Mouse (Mus musculus) liver, embryonic 16.5 days (tissue): ENCODE data around the gene Ubr2. TPM values are rescaled to one million over a fixed set of nuclear protein-coding genes. Genes with fewer than 3 reads are reported as not detected.

Experiments
- ATAC-seq: fragments of 200-750 bp; cut with Nextera tagmentation; 2 replicates; pipeline ENCODE4 v1.8.0; 2017; ENCODE audit warnings: low read depth, mild to moderate bottlenecking, moderate number of reproducible peaks, moderate library complexity
- H3K27ac ChIP-seq: fragments of 300-500 bp; sonication (generic); 2 replicates; pipeline ENCODE4 v1.5.1; 2014; ENCODE audit warnings: mild to moderate bottlenecking, low read length
- H3K27me3 ChIP-seq: fragments of 300-500 bp; sonication (generic); 2 replicates; pipeline ENCODE4 v1.6.1; 2014; ENCODE audit warnings: low read depth, low read length, mixed read lengths; ENCODE audit not compliant: control insufficient read depth, insufficient read depth
- H3K36me3 ChIP-seq: fragments of 300-500 bp; sonication (generic); 2 replicates; pipeline ENCODE4 v1.6.1; 2014; ENCODE audit warnings: mild to moderate bottlenecking; ENCODE audit not compliant: control insufficient read depth, insufficient read depth
- H3K4me1 ChIP-seq: fragments of 300-500 bp; sonication (generic); 2 replicates; pipeline ENCODE4 v1.6.1; 2014; ENCODE audit warnings: low read depth, low read length, mixed read lengths; ENCODE audit not compliant: control insufficient read depth
- H3K4me2 ChIP-seq: fragments of 300-500 bp; sonication (generic); 2 replicates; pipeline ENCODE4 v1.6.1; 2014; ENCODE audit warnings: low read depth, low read length, mixed read lengths
- H3K4me3 ChIP-seq: fragments of 300-500 bp; sonication (generic); 2 replicates; pipeline ENCODE4 v1.5.1; 2014; ENCODE audit warnings: low read depth, mild to moderate bottlenecking, low read length
- H3K9ac ChIP-seq: fragments of 300-500 bp; sonication (generic); 2 replicates; pipeline ENCODE4 v1.6.1; 2014; ENCODE audit warnings: low read depth, low read length
- H3K9me3 ChIP-seq: fragments of 300-500 bp; sonication (generic); replicated peaks from 2 replicates; pipeline ENCODE4 v1.6.1; 2016; ENCODE audit warnings: low read length; ENCODE audit not compliant: control insufficient read depth
- WGBS: fragments of 180-500 bp; shearing (Covaris S2); extraction: QIAGEN DNeasy Blood & Tissue Kit; methylation state at CpG from one replicate; pipeline ENCODE4 v1.1.7; 2014; ENCODE audit not compliant: insufficient replicate concordance; 5-methylcytosine and 5-hydroxymethylcytosine counted together
- polyA plus RNA-seq: library from polyadenylated mRNA; unstranded; fragments of >200 nt; fragmentation: Nextera tagmentation; extraction: Ambion mirVana; gene quantifications from 2 replicates; pipeline ENCODE4 v1.2.1, GENCODE M21; 2015

Ubr2 gene
- polyA plus RNA-seq, 1 experiment from 2014 or later = 9.5 TPM

GRCm38 (mm10) chr17:46903876-46904490 lies 106.4 kb downstream of the Ubr2 start:
- ATAC-seq = peak; percentile 55; the same call in 1 of the 2 replicates
- H3K4me2 ChIP-seq = 0 out of 2 replicates have a peak overlapping the region, but pooled peaks have one; percentile 17
- no peaks in the 10 kb centered on the region for H3K27me3 ChIP-seq
- no peaks in the 10 kb centered on the region for H3K36me3 ChIP-seq
- H3K4me1 ChIP-seq = no peaks in the 10 kb centered on the region
- no peaks in the 10 kb centered on the region for H3K9me3 ChIP-seq
- no peak overlapping the region for H3K27ac ChIP-seq
- H3K9ac ChIP-seq = no peak overlapping the region
- no peak overlapping the region for H3K4me3 ChIP-seq
- 22% methylated on average over 19 of the region's 19 CpGs for WGBS

GRCm38 (mm10) chr17:46900941-46901340 lies 109.4 kb downstream of the Ubr2 start:
- H3K4me1 ChIP-seq = no peaks in the 10 kb centered on the region
- no peak overlapping the region for H3K27ac ChIP-seq
- no peak for ATAC-seq
- no peaks in the 10 kb centered on the region for H3K36me3 ChIP-seq
- H3K4me2 ChIP-seq = no peak overlapping the region
- H3K9me3 ChIP-seq = no peaks in the 10 kb centered on the region
- H3K9ac ChIP-seq = no peak overlapping the region
- no peaks in the 10 kb centered on the region for H3K27me3 ChIP-seq
- no peak overlapping the region for H3K4me3 ChIP-seq
- 31% methylated on average over 2 of the region's 2 CpGs for WGBS

DNA sequence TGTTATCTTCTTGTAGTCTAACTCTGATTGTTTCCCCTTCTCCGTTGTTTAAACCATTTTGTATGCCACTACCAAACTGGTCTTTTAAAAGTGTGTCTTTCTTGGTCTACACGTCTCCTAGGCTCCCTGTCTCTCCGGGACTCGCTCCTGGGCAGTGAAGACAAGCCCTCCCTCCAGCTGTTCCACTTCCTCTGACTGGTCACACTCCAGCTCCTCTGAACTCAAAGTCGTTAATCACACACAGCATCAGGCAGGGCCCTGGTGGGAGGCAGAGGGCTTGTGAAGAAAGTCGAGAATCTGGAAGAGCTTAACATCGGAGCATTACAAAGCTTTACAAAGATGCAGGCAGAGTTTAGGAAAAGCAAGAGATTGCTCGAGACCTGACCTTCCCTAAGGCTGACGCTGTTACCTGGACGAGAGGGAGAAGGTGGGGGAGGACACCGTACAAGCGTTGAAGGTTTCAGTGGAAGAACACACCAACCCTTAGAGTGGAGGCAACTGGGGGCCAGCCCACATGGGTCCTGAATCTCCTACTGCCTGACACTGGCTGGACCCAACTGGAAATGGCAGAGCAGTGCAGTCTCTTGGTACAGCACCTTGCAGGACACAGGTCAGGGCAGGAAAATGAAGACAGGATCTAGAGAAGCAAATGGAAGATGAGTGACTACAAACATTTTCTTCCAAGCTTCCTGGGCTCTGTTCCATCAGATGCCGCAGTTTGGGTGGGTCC lies 113.0 kb downstream of the Ubr2 start:
- Histone ChIP-seq H3K4me2 (no peak overlapping the region), H3K4me1 (peaks cover 6% of the 10 kb centered on the region), H3K27me3 (no peaks in the 10 kb centered on the region), H3K9ac (no peak overlapping the region), H3K27ac (no peak overlapping the region), H3K36me3 (no peaks in the 10 kb centered on the region), H3K9me3 (no peaks in the 10 kb centered on the region), H3K4me3 (no peak overlapping the region)
- 44% methylated on average over 13 of the region's 13 CpGs for WGBS
- ATAC-seq = no peak

- Histone ChIP-seq H3K27me3 (no peaks in the 10 kb centered on the region), H3K27ac (no peak overlapping the region), H3K9ac (no peak overlapping the region), H3K4me1 (peaks cover 19% of the 10 kb centered on the region), H3K9me3 (no peaks in the 10 kb centered on the region), H3K4me2 (no peak overlapping the region), H3K36me3 (no peaks in the 10 kb centered on the region), H3K4me3 (no peak overlapping the region)
- ATAC-seq = no peak
- 85% methylated on average over 9 of the region's 9 CpGs for WGBS
Observed at GRCm38 (mm10) chr17:46895426-46895825, 114.9 kb downstream of the Ubr2 start.

DNA sequence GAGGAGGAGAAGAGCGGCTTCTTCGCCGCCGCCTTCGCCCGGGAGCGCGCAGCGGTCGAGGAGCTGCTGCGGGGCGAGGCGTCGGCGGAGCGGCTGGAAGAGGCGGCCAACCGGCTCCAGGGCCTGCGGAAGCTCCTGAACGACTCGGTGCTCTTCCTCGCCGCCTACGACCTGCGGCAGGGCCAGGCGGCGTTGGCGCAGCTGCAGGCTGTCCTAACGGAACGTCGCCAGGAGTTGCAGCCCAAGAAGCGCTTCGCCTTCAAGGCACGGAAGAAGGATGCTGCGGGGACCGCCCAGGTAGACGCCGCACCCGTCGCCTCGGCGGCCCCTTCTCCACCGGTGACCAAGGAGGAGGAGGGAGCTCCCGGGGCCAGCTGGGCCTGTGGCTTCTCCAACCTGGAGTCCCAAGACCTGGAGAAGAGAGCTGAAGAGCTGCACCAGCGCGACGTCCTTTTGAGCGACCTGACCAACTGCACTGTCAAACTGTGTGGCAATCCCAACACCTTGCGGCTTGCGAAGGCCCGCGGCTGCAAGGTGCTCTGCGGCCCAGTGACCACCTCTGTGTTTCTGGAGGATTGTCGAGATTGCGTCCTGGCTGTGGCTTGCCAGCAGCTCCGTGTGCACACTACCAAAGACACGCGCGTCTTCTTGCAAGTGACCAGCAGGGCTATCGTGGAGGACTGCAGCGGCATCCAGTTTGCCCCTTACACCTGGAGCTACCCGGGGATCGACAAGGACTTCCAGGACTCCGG lies 119.3 kb downstream of the Ubr2 start:
- H3K9me3 ChIP-seq = no peaks in the 10 kb centered on the region
- H3K36me3 ChIP-seq = no peaks in the 10 kb centered on the region
- no peaks in the 10 kb centered on the region for H3K27me3 ChIP-seq
- 1% methylated on average over 63 of the region's 64 CpGs for WGBS
- H3K4me3 ChIP-seq = peak overlapping the region; percentile 87
- peak overlapping the region; percentile 92 for H3K9ac ChIP-seq
- ATAC-seq = peak; percentile 17
- peak overlapping the region; percentile 78 for H3K27ac ChIP-seq
- peaks cover 38% of the 10 kb centered on the region for H3K4me1 ChIP-seq
- peak overlapping the region; percentile 99 for H3K4me2 ChIP-seq

- WGBS = under 1% methylated on average over 40 of the region's 40 CpGs
- peak; percentile 89 for ATAC-seq
- H3K27me3 ChIP-seq = no peaks in the 10 kb centered on the region
- H3K9ac ChIP-seq = peak within 1 kb of the TSS; percentile 92
- H3K4me1 ChIP-seq = peaks cover 45% of the 10 kb centered on the region
- peak within 1 kb of the TSS; percentile 87 for H3K27ac ChIP-seq
- peak within 1 kb of the TSS; percentile 87 for H3K4me3 ChIP-seq
- no peaks in the 10 kb centered on the region for H3K36me3 ChIP-seq
- H3K9me3 ChIP-seq = no peaks in the 10 kb centered on the region
- peak within 1 kb of the TSS; percentile 99 for H3K4me2 ChIP-seq
Observed at GRCm38 (mm10) chr17:46890116-46890815, 120.1 kb downstream of the Ubr2 start, which contains the start of gene Tbcc. Gene Tbcc (plus strand): TSS chr17:46890684.

GRCm38 (mm10) chr17:46889450-46890084 lies 120.8 kb downstream of the Ubr2 start:
- no peaks in the 10 kb centered on the region for H3K27me3 ChIP-seq
- peak overlapping the region; percentile 78 for H3K9ac ChIP-seq
- H3K4me1 ChIP-seq = peaks cover 52% of the 10 kb centered on the region
- H3K4me3 ChIP-seq = peak overlapping the region; percentile 81
- H3K9me3 ChIP-seq = no peaks in the 10 kb centered on the region
- peak overlapping the region; percentile 87 for H3K27ac ChIP-seq
- WGBS = under 1% methylated on average over 44 of the region's 44 CpGs
- peak overlapping the region; percentile 99 for H3K4me2 ChIP-seq
- ATAC-seq = peak; percentile 14; the same call in 1 of the 2 replicates
- H3K36me3 ChIP-seq = no peaks in the 10 kb centered on the region

- Histone ChIP-seq H3K27ac (peak overlapping the region; percentile 87), H3K9me3 (no peaks in the 10 kb centered on the region), H3K36me3 (no peaks in the 10 kb centered on the region), H3K27me3 (no peaks in the 10 kb centered on the region), H3K4me1 (peaks cover 55% of the 10 kb centered on the region), H3K4me3 (peak overlapping the region; percentile 81), H3K9ac (peak overlapping the region; percentile 78), H3K4me2 (peak overlapping the region; percentile 99)
- WGBS = 23% methylated on average over 16 of the region's 16 CpGs
- no peak for ATAC-seq
Observed at GRCm38 (mm10) chr17:46888511-46889212, 121.7 kb downstream of the Ubr2 start.
